Mouse (Mus musculus) olfactory bulb, adult 2 months (tissue): Measurements from ENCODE around the gene Sec61b. TPM values are rescaled to one million over a fixed set of nuclear protein-coding genes. Genes with fewer than 3 reads are reported as not detected.

Experiments used
- H3K27ac ChIP-seq: fragments of 200-500 bp; 2 replicates; pipeline ENCODE4 v1.5.1; 2012; ENCODE audit warnings: low read depth, low read length; ENCODE audit not compliant: insufficient read depth
- H3K4me1 ChIP-seq: fragments of 200-500 bp; 2 replicates; pipeline ENCODE4 v1.6.1; 2012; ENCODE audit warnings: low read length; ENCODE audit not compliant: control insufficient read depth, insufficient read depth
- H3K4me3 ChIP-seq: fragments of 200-500 bp; 2 replicates; pipeline ENCODE4 v1.5.1; 2012; ENCODE audit warnings: mild to moderate bottlenecking, low read depth, low read length, moderate library complexity; ENCODE audit not compliant: insufficient read depth
- CTCF ChIP-seq: fragments of 200-500 bp; IDR thresholded peaks from 2 replicates; pipeline ENCODE4 v1.5.1; 2012; ENCODE audit warnings: low read depth, mild to moderate bottlenecking, low read length, moderate library complexity; ENCODE audit not compliant: insufficient read depth
- POLR2A ChIP-seq: fragments of 200-500 bp; IDR thresholded peaks from 2 replicates; pipeline ENCODE4 v1.6.1; 2012; ENCODE audit warnings: mild to moderate bottlenecking, low read depth, low read length, moderate library complexity; ENCODE audit not compliant: insufficient read depth
- WGBS: fragments of 180-500 bp; shearing (Covaris S2); methylation state at CpG from one replicate; pipeline ENCODE4 v1.1.7; 2018; 5-methylcytosine and 5-hydroxymethylcytosine counted together
- polyA plus RNA-seq: library from polyadenylated mRNA; stranded (reverse); fragments of >200 nt; gene quantifications from 2 replicates; pipeline ENCODE4 v1.2.4, GENCODE M21; 2012; ENCODE audit warnings: low replicate concordance; ENCODE audit not compliant: missing spikeins, insufficient read depth, insufficient read length

Sec61b gene
- polyA plus RNA-seq, 1 experiment = not detected

GRCm38 (mm10) chr4:47529866-47530265, 55.4 kb downstream of the Sec61b start:
- 98% methylated on average over 4 of the region's 4 CpGs for WGBS
- Histone ChIP-seq H3K4me1 (peaks cover 3% of the 10 kb centered on the region), H3K27ac (no peak overlapping the region), H3K4me3 (no peak overlapping the region)
- TF ChIP-seq CTCF (no peak), POLR2A (no peak)

Other genes starting within 250 kb of the Sec61b start
- gene Tgfbr1, start 121.4 kb upstream of the Sec61b start, polyA plus RNA-seq = not detected in 2 replicates
- not detected in 2 replicates for gene Alg2, start 325 bp upstream of the Sec61b start, polyA plus RNA-seq